1 mouse cellular context compared by ENCODE assay signal in the genomic region with DNA sequence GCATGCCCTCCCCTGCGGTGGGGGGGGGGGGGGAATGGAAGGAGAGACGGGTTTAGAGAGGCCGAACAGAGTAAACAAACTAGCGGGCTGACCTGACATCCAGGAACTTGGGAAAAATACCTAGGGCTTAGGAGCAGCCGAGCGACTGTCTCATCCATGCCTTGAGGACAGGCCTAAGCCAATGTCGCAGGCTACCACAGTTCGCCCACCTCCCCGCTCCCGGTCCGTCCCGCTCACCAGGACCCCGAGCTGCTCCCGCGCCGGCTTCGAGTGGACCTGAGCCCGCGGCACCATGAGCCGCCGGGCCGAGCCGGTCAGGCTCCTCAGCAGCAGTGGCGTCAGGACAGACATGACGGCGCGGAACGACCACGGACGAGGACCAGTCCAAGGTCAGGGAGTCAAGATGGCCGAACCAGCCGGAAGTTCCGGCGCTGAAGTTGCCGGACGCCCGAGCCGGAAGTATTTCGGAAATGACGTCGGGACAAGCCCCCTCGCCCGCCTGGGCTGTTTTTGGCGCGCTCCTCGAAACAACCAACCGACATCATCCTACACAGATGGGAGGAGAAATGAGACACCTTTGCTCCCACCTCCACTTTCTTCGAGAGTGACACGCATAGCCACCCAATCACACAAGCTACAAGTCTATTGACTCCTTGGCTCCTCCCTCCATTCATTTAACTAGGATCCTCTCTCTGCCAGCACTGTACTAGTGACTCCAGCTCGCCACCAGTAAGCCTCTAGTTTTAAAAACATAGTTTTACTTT.
TF ChIP-seq lines count a peak whose summit lies in the region.

A gene (minus strand): TSS at position 455 of the 764 bp plus-strand sequence.

TF ChIP-seq in MEL, 35 proteins besides CTCF, POLR2A, EP300 and RAD21 (continued from another document):
- TF ChIP-seq MAZ (IDR thresholded peaks at IDR 0.05; ENCODE audit: low read depth, low read length) = 0 out of 2 replicates have a peak, but pooled peaks have one; percentile 41
- peak; percentile 18; the same call in 1 of the 2 replicates for TF ChIP-seq MYC (IDR thresholded peaks at IDR 0.05; ENCODE audit: low read depth, low read length)
- no peak for TF ChIP-seq USF2 (IDR thresholded peaks at IDR 0.05; ENCODE audit: borderline replicate concordance in 1 of 2, insufficient read depth in 1 of 2, low read depth in 1 of 2, low read length in 2 of 2)
